Mouse (Mus musculus) embryonic fibroblast, embryonic 13.5 days (primary cell): ENCODE measurements around the gene Apex1.

Experiments
- CTCF ChIP-seq: IDR thresholded peaks from 2 replicates; pipeline ENCODE4 v1.5.1; 2011; ENCODE audit warnings: mild to moderate bottlenecking, control low read depth, low read length, moderate library complexity, borderline replicate concordance; ENCODE audit not compliant: insufficient read depth
- POLR2A ChIP-seq: IDR thresholded peaks from 2 replicates; pipeline ENCODE4 v1.6.1; 2011; ENCODE audit warnings: low read depth, mild to moderate bottlenecking, control low read depth, low read length, moderate library complexity

GRCm38 (mm10) chr14:50938119-50938908 is 13.5 kb downstream of the Apex1 start:
- TF ChIP-seq CTCF (no peak), POLR2A (no peak)
